Mouse (Mus musculus) testis, adult 2 months (tissue): ENCODE data around the gene Mroh2a. TPM values are rescaled to one million over a fixed set of nuclear protein-coding genes. Genes with fewer than 3 reads are reported as not detected.
"Not testable (repeated sequence)": the region's sequence is repeated elsewhere in the genome, so short reads cannot be mapped to it uniquely, and the experiment has no call there.

Source experiments
- H3K27ac ChIP-seq: fragments of 200-500 bp; 2 replicates; pipeline ENCODE4 v1.5.1; 2012; ENCODE audit warnings: low read depth, low read length; ENCODE audit not compliant: control insufficient read depth, insufficient read depth
- H3K27me3 ChIP-seq: fragments of 200-500 bp; 2 replicates; pipeline ENCODE4 v1.6.1; 2012; ENCODE audit warnings: mild to moderate bottlenecking, low read length, moderate library complexity; ENCODE audit not compliant: control insufficient read depth, insufficient read depth
- H3K36me3 ChIP-seq: fragments of 200-500 bp; 2 replicates; pipeline ENCODE4 v1.6.1; 2012; ENCODE audit warnings: mild to moderate bottlenecking, low read length; ENCODE audit not compliant: control insufficient read depth, insufficient read depth
- H3K4me1 ChIP-seq: fragments of 200-500 bp; 2 replicates; pipeline ENCODE4 v1.6.1; 2012; ENCODE audit warnings: low read length; ENCODE audit not compliant: control insufficient read depth, insufficient read depth
- H3K4me3 ChIP-seq: fragments of 200-500 bp; 2 replicates; pipeline ENCODE4 v1.5.1; 2012; ENCODE audit warnings: low read depth, mild to moderate bottlenecking, low read length, moderate library complexity, mixed read lengths; ENCODE audit not compliant: control insufficient read depth
- CTCF ChIP-seq: fragments of 200-500 bp; IDR thresholded peaks from 2 replicates; pipeline ENCODE4 v1.5.1; 2012; ENCODE audit warnings: low read depth, mild to moderate bottlenecking, inconsistent platforms, low read length, moderate library complexity; ENCODE audit not compliant: control insufficient read depth, insufficient read depth, insufficient replicate concordance
- POLR2A ChIP-seq: fragments of 200-500 bp; IDR thresholded peaks from 2 replicates; pipeline ENCODE4 v1.6.1; 2012; ENCODE audit warnings: low read depth, mild to moderate bottlenecking, inconsistent platforms, low read length, moderate library complexity; ENCODE audit not compliant: control insufficient read depth
- polyA plus RNA-seq: library from polyadenylated mRNA; depleted of rRNA; stranded (reverse); fragments of >200 nt; gene quantifications from 2 replicates; pipeline ENCODE4 v1.2.3, GENCODE M21; 2012

The Mroh2a gene
- polyA plus RNA-seq, 1 experiment, result 116 TPM

DNA sequence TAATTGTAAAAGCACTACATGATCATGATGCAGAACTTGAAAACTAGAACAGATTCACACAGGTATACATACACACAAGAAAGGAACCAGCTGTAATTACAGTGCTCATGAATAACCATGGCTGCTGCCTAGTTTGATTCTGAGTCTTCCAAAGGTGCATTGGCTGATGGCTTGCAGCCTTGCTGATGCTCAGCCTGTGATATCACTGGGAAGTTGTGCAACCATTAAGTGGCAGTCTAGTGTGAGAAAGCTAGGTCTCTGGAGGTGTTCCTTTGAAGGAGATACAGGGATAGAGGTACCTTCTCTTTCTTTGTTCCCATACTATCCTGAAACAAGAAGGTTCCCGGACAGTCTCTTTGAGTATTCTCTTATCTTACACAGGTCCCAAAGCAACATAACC lies 7.7 kb upstream of the Mroh2a start:
- Histone ChIP-seq H3K27ac (no peak overlapping the region), H3K36me3 (no peaks in the 10 kb centered on the region), H3K27me3 (no peaks in the 10 kb centered on the region), H3K4me1 (no peaks in the 10 kb centered on the region), H3K4me3 (no peak overlapping the region)
- TF ChIP-seq POLR2A, result no peak

DNA sequence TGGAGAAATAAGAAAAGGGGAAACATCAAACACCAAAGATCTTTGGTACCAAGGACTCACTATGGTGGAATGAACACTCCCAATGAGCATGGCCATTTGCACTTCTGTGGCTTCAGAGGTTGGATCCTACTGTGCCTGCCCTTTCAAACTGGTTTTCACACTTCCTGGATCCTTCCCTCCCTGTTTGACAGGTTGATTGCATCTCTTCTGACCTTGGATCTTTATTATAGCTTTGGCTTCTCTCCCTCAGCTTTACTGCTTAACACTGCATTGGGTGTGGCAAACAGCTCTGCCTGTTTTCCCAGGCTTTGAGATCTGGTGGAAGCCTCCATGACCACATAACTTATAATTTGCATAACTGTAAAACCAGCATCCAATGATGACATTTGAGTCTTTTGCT lies 6.5 kb upstream of the Mroh2a start:
- TF ChIP-seq CTCF, result no peak
- TF ChIP-seq POLR2A, result no peak
- H3K4me3 ChIP-seq, result no peak overlapping the region
- no peaks in the 10 kb centered on the region for H3K36me3 ChIP-seq

DNA sequence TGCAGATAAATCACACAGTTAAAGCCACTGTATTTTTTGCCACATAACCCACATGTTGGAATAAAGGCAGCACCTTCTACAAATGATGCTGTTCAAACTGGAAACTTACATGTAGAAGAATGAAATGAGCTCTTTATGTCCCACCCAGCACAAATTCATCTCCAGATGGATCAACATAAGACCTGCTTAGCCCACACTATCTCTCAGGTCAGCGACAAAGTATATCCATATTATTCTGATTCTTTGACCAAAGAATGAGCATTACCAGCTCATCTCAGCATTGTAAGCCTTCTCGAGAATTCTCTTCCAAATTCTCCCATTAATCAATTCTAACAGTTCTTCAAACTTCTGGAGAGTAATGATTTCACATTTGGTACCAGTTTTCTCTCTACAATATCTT lies 4.6 kb upstream of the Mroh2a start:
- no peaks in the 10 kb centered on the region for H3K27me3 ChIP-seq
- H3K36me3 ChIP-seq, result no peaks in the 10 kb centered on the region
- H3K27ac ChIP-seq, result no peak overlapping the region
- no peak overlapping the region for H3K4me3 ChIP-seq
- H3K4me1 ChIP-seq, result peaks cover 2% of the 10 kb centered on the region; the same call in 1 of the 2 replicates
- TF ChIP-seq POLR2A (no peak), CTCF (no peak)

More for the DNA sequence above, 6.5 kb upstream of the Mroh2a start:
- no peaks in the 10 kb centered on the region for H3K4me1 ChIP-seq
- H3K27ac ChIP-seq, result no peak overlapping the region
- H3K27me3 ChIP-seq, result no peaks in the 10 kb centered on the region

DNA sequence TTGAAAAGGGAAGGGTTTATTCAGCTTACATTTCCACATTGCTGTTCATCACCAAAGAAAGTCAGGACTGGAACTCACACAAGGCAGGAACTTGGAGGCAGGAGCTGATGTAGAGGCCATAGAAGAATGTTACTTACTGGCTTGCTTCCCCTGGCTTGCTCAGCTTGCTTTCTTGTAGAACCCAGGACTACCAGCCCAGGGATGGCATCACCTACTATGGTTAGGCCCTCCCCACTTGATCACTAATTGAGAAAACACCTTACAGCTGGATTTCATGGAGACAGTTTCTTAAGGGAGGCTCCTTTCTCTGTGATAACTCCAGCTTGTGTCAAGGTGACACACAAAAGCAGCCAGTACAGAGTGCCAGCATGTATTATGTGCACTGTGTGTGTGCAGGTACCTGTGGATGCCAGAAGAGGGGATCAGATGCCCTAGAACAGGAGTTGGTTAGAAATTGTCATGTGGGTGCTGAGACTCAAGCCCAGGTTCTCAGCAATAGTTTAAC lies 3.7 kb upstream of the Mroh2a start:
- H3K4me3 ChIP-seq, H3K36me3 ChIP-seq, H3K27me3 ChIP-seq, H3K4me1 ChIP-seq, H3K27ac ChIP-seq: not testable (repeated sequence)

GRCm38 (mm10) chr1:88223591-88223990 lies 3.2 kb upstream of the Mroh2a start:
- no peaks in the 10 kb centered on the region for H3K27me3 ChIP-seq
- no peaks in the 10 kb centered on the region; the same call in 1 of the 2 replicates for H3K36me3 ChIP-seq
- H3K4me1 ChIP-seq, result peaks cover 2% of the 10 kb centered on the region; the same call in 1 of the 2 replicates
- TF ChIP-seq POLR2A, result no peak
- no peak for TF ChIP-seq CTCF
- no peak overlapping the region for H3K27ac ChIP-seq
- H3K4me3 ChIP-seq, result no peak overlapping the region

GRCm38 (mm10) chr1:88224029-88224776 lies 2.6 kb upstream of the Mroh2a start:
- H3K27ac ChIP-seq, result no peak overlapping the region
- TF ChIP-seq CTCF, result no peak
- TF ChIP-seq POLR2A, result no peak
- H3K4me3 ChIP-seq, result no peak overlapping the region
- no peaks in the 10 kb centered on the region; the same call in 1 of the 2 replicates for H3K36me3 ChIP-seq
- peaks cover 2% of the 10 kb centered on the region; the same call in 1 of the 2 replicates for H3K4me1 ChIP-seq
- H3K27me3 ChIP-seq, result no peaks in the 10 kb centered on the region

GRCm38 (mm10) chr1:88225301-88225700 lies 1.5 kb upstream of the Mroh2a start:
- not testable (repeated sequence) for H3K27me3 ChIP-seq, H3K27ac ChIP-seq, H3K4me3 ChIP-seq, H3K36me3 ChIP-seq, H3K4me1 ChIP-seq

DNA sequence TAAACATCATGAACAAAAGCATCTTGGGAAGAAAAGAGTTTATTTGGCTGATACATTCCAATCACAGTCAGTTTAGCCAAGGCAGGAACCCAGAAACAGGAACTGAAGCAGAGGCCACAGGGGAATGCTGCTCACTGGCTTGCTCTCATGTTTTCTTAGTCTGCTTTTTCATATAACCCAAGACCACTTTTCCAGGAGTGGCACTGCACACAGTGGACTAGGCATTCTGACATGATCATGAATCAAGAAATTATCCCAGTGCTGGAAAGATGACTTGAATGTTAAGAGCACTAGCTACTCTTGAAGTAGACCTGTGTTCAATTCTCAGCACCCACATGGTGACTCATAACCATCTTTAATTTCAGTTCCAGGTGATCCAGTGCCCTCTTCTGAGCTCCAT lies 1.0 kb upstream of the Mroh2a start:
- H3K27ac ChIP-seq, result no peak overlapping the region
- H3K27me3 ChIP-seq, result no peaks in the 10 kb centered on the region
- no peak for TF ChIP-seq CTCF
- no peak for TF ChIP-seq POLR2A
- peaks cover 2% of the 10 kb centered on the region; the same call in 1 of the 2 replicates for H3K4me1 ChIP-seq
- H3K36me3 ChIP-seq, result no peaks in the 10 kb centered on the region; the same call in 1 of the 2 replicates
- H3K4me3 ChIP-seq, result peak overlapping the region; percentile 37; the same call in 1 of the 2 replicates
